In genomic region chr16:4021241-4021640, GRCm38 (mm10) we compare ENCODE assay signal across 24 mouse cellular contexts. TPM values are rescaled to one million over a fixed set of nuclear protein-coding genes. Genes with fewer than 3 reads are reported as not detected.
DNase-seq lines count a peak whose midpoint lies in the region; ATAC-seq and TF ChIP-seq lines count a peak whose summit lies in the region.
"Had no signal": no experiment of that assay in that cellular context is flagged by ENCODE, and none has a peak within 500 bp of the region (broad histone marks: within the 10 kb centered on the region; RNA-seq: fewer than 3 reads in every experiment).

No protein-coding gene starts in this region.

- ATAC-seq in lung, embryonic 14.5 days (ENCODE audit: insufficient read depth): no peak
- ATAC-seq: forebrain, embryonic 14.5 days; forebrain, embryonic 16.5 days; Patski had no signal

- no peak overlapping the region for H3K4me2 ChIP-seq in lung, embryonic 14.5 days
- H3K4me2 ChIP-seq: embryonic facial prominence, embryonic 12.5 days; forebrain, embryonic 12.5 days had no signal

- no peak for TF ChIP-seq POLR2A in lung, adult 2 months (IDR thresholded peaks at IDR 0.05; ENCODE audit: borderline replicate concordance, extremely low read depth, low read depth, low read length)

- H3K9ac ChIP-seq in lung, embryonic 14.5 days: no peak overlapping the region
- H3K9ac ChIP-seq: embryonic facial prominence, embryonic 12.5 days; forebrain, embryonic 12.5 days had no signal

- no peak overlapping the region for H3K4me3 ChIP-seq in lung, embryonic 14.5 days (ENCODE audit: low read depth, low read length)
- H3K4me3 ChIP-seq in lung, adult 2 months (replicated peaks; ENCODE audit: extremely low read depth, low read depth, low read length): no peak overlapping the region
- no peak overlapping the region for H3K4me3 ChIP-seq in E14TG2a.4 (replicated peaks; ENCODE audit: low read length)
- H3K4me3 ChIP-seq in forebrain, embryonic 10.5 days: no peak overlapping the region
- H3K4me3 ChIP-seq: embryonic facial prominence, embryonic 10.5 days; embryonic facial prominence, embryonic 12.5 days; forebrain, embryonic 12.5 days had no signal

- WGBS in lung, embryonic 14.5 days: 80% methylated on average over 1 of the region's 1 CpGs
- WGBS in lung, adult 2 months: 74% methylated on average over 1 of the region's 1 CpGs
- WGBS in forebrain, embryonic 10.5 days: 90% methylated on average over 1 of the region's 1 CpGs

- H3K9me3 ChIP-seq in lung, embryonic 14.5 days (ENCODE audit: low read depth, low read length): no peaks in the 10 kb centered on the region
- H3K9me3 ChIP-seq in E14TG2a.4 (ENCODE audit: low read length): 0 out of 2 replicates have a peak, but pooled peaks cover under 1% of the 10 kb centered on the region
- H3K9me3 ChIP-seq in forebrain, embryonic 10.5 days: no peaks in the 10 kb centered on the region; the same call in 1 of the 2 replicates
- H3K9me3 ChIP-seq: forebrain, embryonic 12.5 days; G1E had no signal

- no peaks in the 10 kb centered on the region for H3K4me1 ChIP-seq in lung, embryonic 14.5 days (ENCODE audit: insufficient read depth)
- no peaks in the 10 kb centered on the region for H3K4me1 ChIP-seq in lung, adult 2 months (ENCODE audit: control insufficient read depth, insufficient read depth, low read length)
- H3K4me1 ChIP-seq in E14TG2a.4 (replicated peaks; ENCODE audit: low read depth, low read length): peaks cover 42% of the 10 kb centered on the region
- no peaks in the 10 kb centered on the region for H3K4me1 ChIP-seq in forebrain, embryonic 10.5 days
- H3K4me1 ChIP-seq: embryonic facial prominence, embryonic 10.5 days; embryonic facial prominence, embryonic 12.5 days; forebrain, embryonic 12.5 days had no signal

- no peaks in the 10 kb centered on the region for H3K36me3 ChIP-seq in lung, embryonic 14.5 days (ENCODE audit: insufficient read depth)
- no peaks in the 10 kb centered on the region for H3K36me3 ChIP-seq in E14TG2a.4 (ENCODE audit: insufficient read depth, low read length)
- no peaks in the 10 kb centered on the region for H3K36me3 ChIP-seq in forebrain, embryonic 10.5 days (replicated peaks)
- H3K36me3 ChIP-seq: embryonic facial prominence, embryonic 10.5 days; embryonic facial prominence, embryonic 12.5 days; forebrain, embryonic 12.5 days; G1E had no signal

- no peaks in the 10 kb centered on the region for H3K27me3 ChIP-seq in lung, embryonic 14.5 days (ENCODE audit: insufficient read depth, low read length)
- no peaks in the 10 kb centered on the region for H3K27me3 ChIP-seq in E14TG2a.4 (ENCODE audit: insufficient read depth, low read length)
- H3K27me3 ChIP-seq in forebrain, embryonic 10.5 days (ENCODE audit: poor library complexity, severe bottlenecking): no peaks in the 10 kb centered on the region
- H3K27me3 ChIP-seq: embryonic facial prominence, embryonic 12.5 days; forebrain, embryonic 12.5 days; Patski had no signal

- TF ChIP-seq CTCF in lung, embryonic 14.5 days (IDR thresholded peaks at IDR 0.05; ENCODE audit: low read depth): peak; percentile 6; the same call in 1 of the 2 replicates
- no peak for TF ChIP-seq CTCF in lung, adult 2 months (IDR thresholded peaks at IDR 0.05; ENCODE audit: insufficient read depth, low read length)
- TF ChIP-seq CTCF in E14TG2a.4 (conservative IDR thresholded peaks at IDR 0.05; ENCODE audit: low read length): peak; percentile 24

- peak; percentile 81 for DNase-seq in heart, adult 11 months
- no peak for DNase-seq in heart, postnatal 36 days
- DNase-seq in lung, embryonic 14.5 days: no peak
- DNase-seq in lung, adult 2 months: no peak
- peak; percentile 51 for DNase-seq in ES-CJ7 (ENCODE audit: low read depth, low spot score)
- DNase-seq in forebrain, embryonic 10.5 days (ENCODE audit: extremely low spot score, low spot score): no peak
- no peak for DNase-seq in B cell, adult 2 months
- DNase-seq: adrenal gland, adult 2 months; adrenal gland, postnatal 10 days; adrenal gland, postnatal 25 days; cerebellum, adult 11-12 months; cerebellum, adult 2 months; cerebellum, adult 9-10 months; cerebellum, postnatal 10 days; cerebellum, postnatal 25 days had no signal

- intact Hi-C loops in heart, postnatal 36 days (cut with DNase I): no loop called here

- no peak overlapping the region for H3K27ac ChIP-seq in lung, embryonic 14.5 days (ENCODE audit: low read depth)
- H3K27ac ChIP-seq in forebrain, embryonic 10.5 days: no peak overlapping the region
- H3K27ac ChIP-seq: embryonic facial prominence, embryonic 10.5 days; embryonic facial prominence, embryonic 12.5 days; forebrain, embryonic 12.5 days had no signal

RNA-seq across cellular contexts. Expression of gene Dnase1, which starts 15.5 kb away (rescaled TPM):
- not detected for total RNA-seq in heart, postnatal 36 days (2021)
- 4.4 and 4.9 TPM in 2 replicates for polyA plus RNA-seq in lung, embryonic 14.5 days (2014; fragmentation: Nextera tagmentation; extraction: Ambion mirVana)
- polyA plus RNA-seq in lung, adult 2 months (2012; rRNA removed): 0.11 and 0.18 TPM in 2 replicates
- polyA plus RNA-seq in forebrain, embryonic 10.5 days (2016; fragmentation: Nextera tagmentation; extraction: Ambion mirVana): 5.7 and 6.1 TPM in 2 replicates
- total RNA-seq: adrenal gland, adult 2 months; adrenal gland, postnatal 10 days; adrenal gland, postnatal 25 days had no signal
- polyA plus RNA-seq: adrenal gland, adult 2 months; cortical plate, adult 2 months; G1E had no signal

RNA-seq across cellular contexts. Expression of gene Slx4, which starts 17.7 kb away (rescaled TPM):
- total RNA-seq in heart, postnatal 36 days (2021): 1 to 10 TPM; 7.0 to 7.1 TPM
- polyA plus RNA-seq in lung, embryonic 14.5 days (2014; fragmentation: Nextera tagmentation; extraction: Ambion mirVana): 27.0 and 27.8 TPM in 2 replicates
- polyA plus RNA-seq in lung, adult 2 months (2012; rRNA removed): 16.3 and 17.2 TPM in 2 replicates
- polyA plus RNA-seq in forebrain, embryonic 10.5 days (2016; fragmentation: Nextera tagmentation; extraction: Ambion mirVana): 22.1 and 24.0 TPM in 2 replicates

RNA-seq across cellular contexts. Expression of gene Nlrc3, which starts 44.8 kb away (rescaled TPM):
- 1 to 10 TPM; 1.0 to 1.1 TPM for total RNA-seq in heart, postnatal 36 days (2021)
- polyA plus RNA-seq in lung, embryonic 14.5 days (2014; fragmentation: Nextera tagmentation; extraction: Ambion mirVana): 1.6 and 2.0 TPM in 2 replicates
- 5.9 and 6.3 TPM in 2 replicates for polyA plus RNA-seq in lung, adult 2 months (2012; rRNA removed)
- 1.3 and 1.4 TPM in 2 replicates for polyA plus RNA-seq in forebrain, embryonic 10.5 days (2016; fragmentation: Nextera tagmentation; extraction: Ambion mirVana)
- polyA plus RNA-seq: G1E had no signal

RNA-seq across cellular contexts. Expression of gene Trap1, which starts 56.4 kb away (rescaled TPM):
- total RNA-seq in heart, postnatal 36 days (2021): 100 to 1,000 TPM; 155 TPM
- 94.1 and 97.2 TPM in 2 replicates for polyA plus RNA-seq in lung, embryonic 14.5 days (2014; fragmentation: Nextera tagmentation; extraction: Ambion mirVana)
- polyA plus RNA-seq in lung, adult 2 months (2012; rRNA removed): 47.8 and 54.6 TPM in 2 replicates
- polyA plus RNA-seq in forebrain, embryonic 10.5 days (2016; fragmentation: Nextera tagmentation; extraction: Ambion mirVana): 96.1 and 100.0 TPM in 2 replicates

Comparison
In these comparisons a context has a peak if more than half of its experiments do, and no peak if none do; other contexts are left out.
1. DNase-seq: peak in heart, adult 11 months (single experiment) and ES-CJ7 (single experiment); none in heart, postnatal 36 days (0 of 2), lung, embryonic 14.5 days (single experiment), lung, adult 2 months (single experiment), forebrain, embryonic 10.5 days (single experiment) and B cell, adult 2 months (0 of 2).